Mouse (Mus musculus) neural tube, embryonic 15.5 days (tissue): ENCODE measurements around the gene 6820408C15Rik. TPM values are rescaled to one million over a fixed set of nuclear protein-coding genes. Genes with fewer than 3 reads are reported as not detected.
A peak's percentile ranks its signal among the peaks of the same experiment; 100 is the strongest.

Source experiments
- ATAC-seq: fragments of 200-750 bp; cut with Nextera tagmentation; 2 replicates; pipeline ENCODE4 v1.8.0; 2017; ENCODE audit warnings: mild to moderate bottlenecking, moderate TSS enrichment, moderate library complexity; ENCODE audit not compliant: low FRiP score
- H3K27ac ChIP-seq: fragments of 300-500 bp; sonication (generic); replicated peaks from 2 replicates; pipeline ENCODE4 v1.5.1; 2015; ENCODE audit warnings: mild to moderate bottlenecking, inconsistent platforms
- H3K27me3 ChIP-seq: fragments of 300-500 bp; sonication (generic); replicated peaks from 2 replicates; pipeline ENCODE4 v1.6.1; 2015; ENCODE audit warnings: inconsistent platforms
- H3K36me3 ChIP-seq: fragments of 300-500 bp; sonication (generic); 2 replicates; pipeline ENCODE4 v1.6.1; 2015; ENCODE audit warnings: inconsistent platforms
- H3K4me1 ChIP-seq: fragments of 300-500 bp; sonication (generic); 2 replicates; pipeline ENCODE4 v1.6.1; 2015; ENCODE audit warnings: inconsistent platforms
- H3K4me2 ChIP-seq: fragments of 300-500 bp; sonication (generic); 2 replicates; pipeline ENCODE4 v1.6.1; 2015; ENCODE audit warnings: inconsistent platforms, mild to moderate bottlenecking, moderate library complexity
- H3K4me3 ChIP-seq: fragments of 300-500 bp; sonication (generic); replicated peaks from 2 replicates; pipeline ENCODE4 v1.5.1; 2015; ENCODE audit warnings: mild to moderate bottlenecking, inconsistent platforms
- H3K9ac ChIP-seq: fragments of 300-500 bp; sonication (generic); replicated peaks from 2 replicates; pipeline ENCODE4 v1.6.1; 2015; ENCODE audit warnings: mild to moderate bottlenecking, inconsistent platforms
- H3K9me3 ChIP-seq: fragments of 300-500 bp; sonication (generic); replicated peaks from 2 replicates; pipeline ENCODE4 v1.6.1; 2016; ENCODE audit warnings: inconsistent platforms
- WGBS: fragments of 180-500 bp; shearing (Covaris S2); methylation state at CpG from one replicate; pipeline ENCODE4 v1.1.7; 2015; ENCODE audit warnings: mixed read lengths; 5-methylcytosine and 5-hydroxymethylcytosine counted together
- polyA plus RNA-seq: library from polyadenylated mRNA; unstranded; fragments of >200 nt; fragmentation: Nextera tagmentation; extraction: Ambion mirVana; gene quantifications from 2 replicates; pipeline ENCODE4 v1.2.1, GENCODE M21; 2015

Gene 6820408C15Rik
- polyA plus RNA-seq, 1 experiment from 2014 or later = 1.2 TPM

GRCm38 (mm10) chr2:152395271-152395920 lies 20.0 kb upstream of the 6820408C15Rik start:
- H3K4me2 ChIP-seq = peak overlapping the region; percentile 82
- no peaks in the 10 kb centered on the region for H3K36me3 ChIP-seq
- H3K9ac ChIP-seq = peak overlapping the region; percentile 97
- 26% methylated on average over 13 of the region's 13 CpGs for WGBS
- no peak for ATAC-seq
- H3K9me3 ChIP-seq = no peaks in the 10 kb centered on the region
- H3K4me3 ChIP-seq = peak overlapping the region; percentile 88
- peak overlapping the region; percentile 99 for H3K27ac ChIP-seq
- H3K27me3 ChIP-seq = no peaks in the 10 kb centered on the region
- peaks cover 42% of the 10 kb centered on the region for H3K4me1 ChIP-seq

DNA sequence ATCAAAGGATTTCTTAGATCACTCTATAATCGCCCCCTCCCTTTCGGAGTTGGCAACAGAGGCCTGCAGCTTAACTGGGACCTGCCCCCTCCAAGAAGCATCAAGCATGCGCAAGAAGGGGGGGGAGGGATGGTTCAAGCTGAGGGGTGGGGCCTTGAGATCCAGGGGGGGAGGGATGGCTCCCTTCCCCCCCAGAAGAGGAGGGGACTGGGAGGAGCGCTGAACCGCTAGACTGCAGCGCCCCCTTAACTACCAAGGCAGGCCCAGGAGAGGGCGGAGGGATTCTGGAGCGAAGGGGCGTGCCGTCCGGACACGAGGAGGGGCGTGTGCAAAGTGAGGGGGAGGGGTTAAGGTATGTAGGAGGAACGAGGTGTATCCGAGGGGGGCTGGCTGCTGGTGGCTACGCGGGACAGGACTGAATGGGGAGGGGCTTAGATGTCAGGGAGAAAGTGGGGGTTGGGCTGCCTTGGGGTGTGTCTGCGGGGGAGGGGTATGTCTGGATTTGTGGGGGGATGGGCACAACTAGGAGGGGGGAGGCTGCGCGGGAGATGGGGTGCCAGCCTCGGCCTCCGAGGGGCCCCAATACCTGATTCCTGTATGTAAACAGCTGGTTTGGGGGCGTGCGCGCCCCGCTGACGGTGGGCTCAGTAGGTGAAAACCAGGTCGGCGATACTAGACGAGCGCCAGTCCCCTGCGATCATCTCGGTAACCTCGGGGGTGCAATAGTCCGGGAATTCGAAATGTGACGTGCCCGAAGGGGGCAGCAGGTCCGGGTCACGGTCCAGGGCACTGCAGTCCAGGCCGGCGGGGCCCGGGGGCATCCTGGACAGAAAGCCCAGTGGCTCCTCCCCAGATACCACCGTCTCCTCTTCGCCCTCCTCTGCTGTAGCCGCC lies 19.0 kb upstream of the 6820408C15Rik start:
- Histone ChIP-seq H3K9ac (peak overlapping the region; percentile 97), H3K4me1 (peaks cover 43% of the 10 kb centered on the region), H3K9me3 (no peaks in the 10 kb centered on the region), H3K4me2 (peak overlapping the region; percentile 82), H3K27ac (peak overlapping the region; percentile 99), H3K36me3 (no peaks in the 10 kb centered on the region), H3K27me3 (no peaks in the 10 kb centered on the region), H3K4me3 (peak overlapping the region; percentile 88)
- WGBS = under 1% methylated on average over 45 of the region's 46 CpGs
- peak; percentile 68 for ATAC-seq

DNA sequence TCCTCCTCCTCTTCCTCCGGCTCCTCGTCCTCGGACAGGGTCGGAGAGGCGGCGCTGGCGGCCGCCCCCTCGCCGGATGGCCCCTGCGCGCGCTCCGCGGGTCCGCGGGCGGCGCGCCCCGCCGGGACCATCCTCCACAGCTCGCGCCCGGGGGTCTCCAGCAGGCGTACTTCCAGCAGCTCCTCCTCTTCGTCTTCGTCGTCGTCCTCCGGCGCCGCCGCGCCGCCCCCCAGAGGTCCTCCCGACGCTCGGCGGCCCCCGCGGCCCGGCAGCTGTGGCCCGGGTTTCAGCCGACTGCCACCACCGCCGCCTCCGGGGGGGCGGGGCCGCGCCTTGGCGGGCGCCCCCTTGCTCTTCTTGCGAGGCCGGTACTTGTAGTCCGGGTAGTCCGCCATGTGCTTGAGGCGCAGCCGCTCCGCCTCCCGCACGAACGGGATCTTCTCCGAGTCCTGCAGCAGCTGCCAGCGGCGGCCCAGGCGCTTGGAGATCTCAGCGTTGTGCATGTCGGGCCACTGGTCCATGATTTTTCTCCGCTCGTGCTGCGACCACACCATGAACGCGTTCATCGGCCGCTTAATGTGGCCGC lies 18.3 kb upstream of the 6820408C15Rik start:
- peak overlapping the region; percentile 99 for H3K27ac ChIP-seq
- H3K9me3 ChIP-seq = no peaks in the 10 kb centered on the region
- peak overlapping the region; percentile 97 for H3K9ac ChIP-seq
- under 1% methylated on average over 74 of the region's 77 CpGs for WGBS
- no peaks in the 10 kb centered on the region for H3K27me3 ChIP-seq
- peaks cover 43% of the 10 kb centered on the region for H3K4me1 ChIP-seq
- ATAC-seq = peak; percentile 6
- no peaks in the 10 kb centered on the region for H3K36me3 ChIP-seq
- H3K4me2 ChIP-seq = peak overlapping the region; percentile 82
- peak overlapping the region; percentile 88 for H3K4me3 ChIP-seq

- peaks cover 43% of the 10 kb centered on the region for H3K4me1 ChIP-seq
These were observed 17.5 kb upstream of the 6820408C15Rik start, which contains the start of gene Sox12 for GRCm38 (mm10) chr2:152397680-152398435. TSS of gene Sox12 (minus strand) at chr2:152398063.

DNA sequence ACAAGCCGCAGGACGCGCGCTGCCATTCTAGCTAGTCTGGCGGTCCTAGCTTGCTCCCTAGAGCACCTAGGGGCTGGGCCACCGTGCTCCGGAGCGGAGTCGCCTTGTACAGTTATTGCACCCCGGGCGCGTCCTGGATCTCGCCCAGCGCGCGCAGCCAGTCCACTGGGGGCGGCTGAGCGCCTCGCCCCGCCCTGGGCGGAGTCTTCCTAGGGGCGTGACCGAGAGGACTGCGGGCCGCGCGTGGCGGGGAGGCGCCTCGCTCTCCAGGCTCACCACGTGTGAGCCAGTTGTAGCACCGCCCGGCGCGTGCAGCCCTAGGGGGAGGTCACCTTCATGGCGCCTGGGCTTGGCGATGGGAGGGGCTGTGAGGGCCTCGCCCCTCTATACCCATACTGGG lies 16.7 kb upstream of the 6820408C15Rik start:
- peak overlapping the region; percentile 97 for H3K9ac ChIP-seq
- H3K9me3 ChIP-seq = no peaks in the 10 kb centered on the region
- no peaks in the 10 kb centered on the region for H3K27me3 ChIP-seq
- peak overlapping the region; percentile 82 for H3K4me2 ChIP-seq
- peaks cover 37% of the 10 kb centered on the region for H3K4me1 ChIP-seq
- under 1% methylated on average over 38 of the region's 38 CpGs for WGBS
- no peaks in the 10 kb centered on the region for H3K36me3 ChIP-seq
- H3K27ac ChIP-seq = peak overlapping the region; percentile 99
- H3K4me3 ChIP-seq = peak overlapping the region; percentile 88
- peak; percentile 81 for ATAC-seq

More at GRCm38 (mm10) chr2:152397680-152398435, 17.5 kb upstream of the 6820408C15Rik start, which contains the start of gene Sox12:
- Histone ChIP-seq H3K27me3 (no peaks in the 10 kb centered on the region), H3K4me3 (peak within 1 kb of the TSS; percentile 88), H3K36me3 (no peaks in the 10 kb centered on the region), H3K9me3 (no peaks in the 10 kb centered on the region), H3K4me2 (peak within 1 kb of the TSS; percentile 82), H3K27ac (peak within 1 kb of the TSS; percentile 99), H3K9ac (peak within 1 kb of the TSS; percentile 97)
- WGBS = under 1% methylated on average over 58 of the region's 104 CpGs
- ATAC-seq = peak; percentile 79

- Histone ChIP-seq H3K9ac (peak overlapping the region; percentile 97), H3K4me3 (peak overlapping the region; percentile 88), H3K4me1 (peaks cover 32% of the 10 kb centered on the region), H3K36me3 (no peaks in the 10 kb centered on the region), H3K4me2 (peak overlapping the region; percentile 82), H3K27ac (peak overlapping the region; percentile 99), H3K27me3 (no peaks in the 10 kb centered on the region), H3K9me3 (no peaks in the 10 kb centered on the region)
- WGBS = under 1% methylated on average over 13 of the region's 13 CpGs
- 0 out of 2 replicates have a peak, but pooled peaks have one; percentile 1 for ATAC-seq
These were observed 16.3 kb upstream of the 6820408C15Rik start for GRCm38 (mm10) chr2:152399122-152399542.

GRCm38 (mm10) chr2:152406126-152406525 lies 9.3 kb upstream of the 6820408C15Rik start:
- peak; percentile 96 for ATAC-seq
- peak overlapping the region; percentile 41 for H3K4me3 ChIP-seq
- under 1% methylated on average over 19 of the region's 19 CpGs for WGBS
- peak overlapping the region; percentile 37; the same call in 1 of the 2 replicates for H3K9ac ChIP-seq
- H3K27ac ChIP-seq = peak overlapping the region; percentile 83
- H3K4me2 ChIP-seq = peak overlapping the region; percentile 77
- no peaks in the 10 kb centered on the region for H3K9me3 ChIP-seq
- H3K27me3 ChIP-seq = no peaks in the 10 kb centered on the region
- H3K36me3 ChIP-seq = no peaks in the 10 kb centered on the region
- peaks cover 31% of the 10 kb centered on the region for H3K4me1 ChIP-seq

GRCm38 (mm10) chr2:152409781-152410180 lies 5.6 kb upstream of the 6820408C15Rik start:
- WGBS = 88% methylated on average over 6 of the region's 6 CpGs
- H3K9me3 ChIP-seq = no peaks in the 10 kb centered on the region
- ATAC-seq = no peak
- H3K36me3 ChIP-seq = no peaks in the 10 kb centered on the region
- H3K9ac ChIP-seq = no peak overlapping the region
- peak overlapping the region; percentile 98; the same call in 1 of the 2 replicates for H3K27ac ChIP-seq
- no peak overlapping the region for H3K4me3 ChIP-seq
- H3K4me1 ChIP-seq = peaks cover 58% of the 10 kb centered on the region
- no peaks in the 10 kb centered on the region for H3K27me3 ChIP-seq
- no peak overlapping the region for H3K4me2 ChIP-seq

GRCm38 (mm10) chr2:152410971-152411371 lies 4.4 kb upstream of the 6820408C15Rik start:
- peak overlapping the region; percentile 91 for H3K4me2 ChIP-seq
- peak overlapping the region; percentile 98 for H3K27ac ChIP-seq
- ATAC-seq = peak; percentile 25
- H3K9ac ChIP-seq = peak overlapping the region; percentile 46
- H3K36me3 ChIP-seq = no peaks in the 10 kb centered on the region
- no peaks in the 10 kb centered on the region for H3K9me3 ChIP-seq
- H3K4me3 ChIP-seq = peak overlapping the region; percentile 86
- no peaks in the 10 kb centered on the region for H3K27me3 ChIP-seq
- peaks cover 58% of the 10 kb centered on the region for H3K4me1 ChIP-seq
- 3% methylated on average over 15 of the region's 15 CpGs for WGBS

GRCm38 (mm10) chr2:152411471-152411870 lies 3.9 kb upstream of the 6820408C15Rik start:
- ATAC-seq = no peak
- 6% methylated on average over 7 of the region's 7 CpGs for WGBS
- peak overlapping the region; percentile 98 for H3K27ac ChIP-seq
- no peaks in the 10 kb centered on the region; the same call in 1 of the 2 replicates for H3K36me3 ChIP-seq
- H3K4me3 ChIP-seq = peak overlapping the region; percentile 86
- H3K9ac ChIP-seq = peak overlapping the region; percentile 46
- no peaks in the 10 kb centered on the region for H3K9me3 ChIP-seq
- peak overlapping the region; percentile 91 for H3K4me2 ChIP-seq
- H3K4me1 ChIP-seq = peaks cover 54% of the 10 kb centered on the region
- H3K27me3 ChIP-seq = no peaks in the 10 kb centered on the region
